Mouse (Mus musculus) olfactory bulb, adult 2 months (tissue): ENCODE measurements around the gene Mfsd12.

ENCODE experiments used
- CTCF ChIP-seq: fragments of 200-500 bp; IDR thresholded peaks from 2 replicates; pipeline ENCODE4 v1.5.1; 2012; ENCODE audit warnings: low read depth, mild to moderate bottlenecking, low read length, moderate library complexity; ENCODE audit not compliant: insufficient read depth
- POLR2A ChIP-seq: fragments of 200-500 bp; IDR thresholded peaks from 2 replicates; pipeline ENCODE4 v1.6.1; 2012; ENCODE audit warnings: mild to moderate bottlenecking, low read depth, low read length, moderate library complexity; ENCODE audit not compliant: insufficient read depth

DNA sequence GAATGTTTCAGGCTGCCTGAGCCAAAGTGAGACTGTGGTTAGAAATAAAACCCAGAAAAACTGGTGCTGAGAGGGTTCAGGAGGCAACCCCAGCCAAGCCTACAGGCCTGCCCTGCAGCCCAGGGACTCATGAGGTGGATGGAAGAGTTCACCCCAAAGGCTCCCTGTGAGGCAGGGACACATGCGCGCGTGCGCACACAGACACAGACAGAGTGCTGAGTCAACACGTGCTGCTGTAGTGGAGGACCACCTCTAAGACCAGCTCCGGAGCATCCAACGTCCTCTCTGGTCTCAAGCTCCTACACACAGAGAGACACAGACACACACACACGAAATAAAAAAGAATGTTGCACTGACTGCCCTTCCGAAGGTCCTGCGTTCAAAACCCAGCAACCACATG, 18.0 kb downstream of the Mfsd12 start:
- no peak for TF ChIP-seq POLR2A
- no peak for TF ChIP-seq CTCF
